Mouse (Mus musculus): ENCODE measurements around the gene Ccdc65. TPM values are rescaled to one million over a fixed set of nuclear protein-coding genes. Genes with fewer than 3 reads are reported as not detected.

Gene Ccdc65
- polyA plus RNA-seq, 1 experiment from 2014 or later: 0.33 TPM

DNA sequence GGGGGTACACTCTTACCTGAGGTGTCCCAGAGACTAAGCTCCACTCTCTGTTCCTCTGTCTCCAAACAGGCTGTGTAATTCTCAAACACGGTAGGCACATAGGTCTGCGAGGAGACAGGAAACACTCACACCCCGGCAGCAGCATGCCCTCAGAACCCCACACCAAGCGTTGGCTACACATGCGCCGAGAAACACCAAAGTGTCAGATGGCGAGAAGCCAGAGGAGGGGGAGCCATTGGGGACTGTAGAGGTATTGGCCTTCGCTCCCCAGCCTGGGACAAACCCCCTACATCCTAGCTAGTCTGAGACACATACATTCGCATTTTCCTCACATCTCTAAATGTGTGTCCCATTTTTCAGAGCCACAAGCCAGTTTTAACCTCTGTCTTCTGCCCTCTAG is 31.5 kb upstream of the Ccdc65 start:
- peak overlapping the region; percentile 68 for H3K9ac ChIP-seq
- 1% methylated on average over 9 of the region's 9 CpGs for WGBS
- no peaks in the 10 kb centered on the region for H3K36me3 ChIP-seq
- no peaks in the 10 kb centered on the region for H3K9me3 ChIP-seq (replicated peaks)
- H3K27ac ChIP-seq (ENCODE audit: poor library complexity, severe bottlenecking): no peak overlapping the region
- H3K27me3 ChIP-seq (replicated peaks): peaks cover 42% of the 10 kb centered on the region
- H3K4me1 ChIP-seq (replicated peaks): peaks cover 42% of the 10 kb centered on the region
- no peak for ATAC-seq (ENCODE audit: insufficient number of reproducible peaks, low FRiP score)
- H3K4me2 ChIP-seq: peak overlapping the region; percentile 98
- peak overlapping the region; percentile 51 for H3K4me3 ChIP-seq

DNA sequence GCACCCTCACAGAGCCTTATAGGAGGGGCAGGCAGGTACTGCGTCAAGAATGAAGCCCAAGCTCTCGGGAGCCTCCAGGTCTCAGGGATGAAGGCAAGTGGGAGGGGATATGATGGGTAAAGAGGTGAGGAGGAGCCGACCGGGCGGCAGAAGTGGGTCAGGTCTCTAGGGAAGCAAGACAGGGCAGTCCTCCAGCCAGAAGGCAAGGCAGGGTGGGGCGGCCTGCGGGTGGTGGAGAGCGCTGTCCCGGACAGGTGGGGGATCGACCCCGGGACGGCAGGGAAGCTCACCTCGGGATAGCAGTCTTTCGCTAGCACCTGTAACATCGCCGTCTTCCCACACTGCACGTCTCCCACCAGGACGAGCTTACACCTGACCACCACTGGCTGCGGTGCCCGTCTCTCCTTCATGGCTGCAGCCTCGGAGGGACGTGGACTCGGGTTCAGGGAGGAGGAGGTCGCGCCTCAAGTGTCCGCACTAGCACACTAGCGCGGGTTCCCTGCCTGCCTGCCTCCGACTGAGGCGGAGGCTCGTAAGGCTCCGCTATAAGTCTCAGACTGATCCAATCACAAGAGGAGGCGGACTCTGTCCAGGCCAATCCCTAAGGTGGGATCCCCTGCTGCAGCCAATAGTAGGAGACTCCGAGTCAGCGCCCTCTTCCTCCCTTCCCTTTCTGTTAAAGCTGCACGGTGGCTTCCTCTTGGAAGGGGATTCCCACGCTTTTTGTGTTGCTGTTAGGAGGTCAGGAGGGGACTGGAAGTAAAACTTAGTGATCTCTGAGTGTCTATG is 30.9 kb upstream of the Ccdc65 start, which contains the start of gene Rnd1:
TSS of gene Rnd1 (minus strand) at position 522 of the 789 bp plus-strand sequence.
- H3K9me3 ChIP-seq (replicated peaks): no peaks in the 10 kb centered on the region
- H3K9ac ChIP-seq: peak within 1 kb of the TSS; percentile 68
- H3K4me2 ChIP-seq: peak within 1 kb of the TSS; percentile 98
- peaks cover 42% of the 10 kb centered on the region for H3K27me3 ChIP-seq (replicated peaks)
- no peak within 1 kb of the TSS for H3K27ac ChIP-seq (ENCODE audit: poor library complexity, severe bottlenecking)
- no peaks in the 10 kb centered on the region for H3K36me3 ChIP-seq
- ATAC-seq (ENCODE audit: insufficient number of reproducible peaks, low FRiP score): peak; percentile 87
- under 1% methylated on average over 37 of the region's 37 CpGs for WGBS
- peaks cover 42% of the 10 kb centered on the region for H3K4me1 ChIP-seq (replicated peaks)
- peak within 1 kb of the TSS; percentile 51 for H3K4me3 ChIP-seq

- no peaks in the 10 kb centered on the region for H3K9me3 ChIP-seq (replicated peaks)
- H3K27ac ChIP-seq (ENCODE audit: poor library complexity, severe bottlenecking): no peak overlapping the region
- H3K4me3 ChIP-seq: no peak overlapping the region
- no peak for ATAC-seq (ENCODE audit: insufficient number of reproducible peaks, low FRiP score)
- WGBS: 48% methylated on average over 7 of the region's 7 CpGs
- no peak overlapping the region for H3K9ac ChIP-seq
- no peak overlapping the region for H3K4me2 ChIP-seq
- peaks cover 42% of the 10 kb centered on the region for H3K27me3 ChIP-seq (replicated peaks)
- no peaks in the 10 kb centered on the region for H3K36me3 ChIP-seq
- peaks cover 35% of the 10 kb centered on the region for H3K4me1 ChIP-seq (replicated peaks)
Measured at GRCm38 (mm10) chr15:98677977-98678376, 30.0 kb upstream of the Ccdc65 start.

DNA sequence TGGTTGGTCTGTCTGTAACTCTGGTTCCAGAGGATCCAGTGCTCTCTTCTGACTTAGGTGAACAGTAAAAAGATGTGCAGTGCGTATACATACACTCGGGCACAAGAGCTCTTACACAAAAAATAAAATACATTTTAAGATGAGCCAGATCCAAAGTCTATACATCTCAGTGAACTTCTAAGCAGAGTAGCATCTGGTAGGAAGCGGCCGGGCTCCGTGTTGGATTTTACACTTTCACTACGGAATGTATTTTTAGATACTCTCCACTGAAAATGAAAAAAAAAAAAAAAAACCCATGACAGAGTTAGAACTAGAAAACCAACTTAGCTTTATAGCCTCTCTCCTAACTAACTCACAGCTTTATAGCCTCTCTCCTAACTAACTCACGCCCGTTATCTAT is 27.3 kb upstream of the Ccdc65 start:
- no peaks in the 10 kb centered on the region for H3K36me3 ChIP-seq
- H3K4me3 ChIP-seq: no peak overlapping the region
- peaks cover 25% of the 10 kb centered on the region for H3K27me3 ChIP-seq (replicated peaks)
- H3K9ac ChIP-seq: no peak overlapping the region
- WGBS: 76% methylated on average over 8 of the region's 8 CpGs
- H3K4me2 ChIP-seq: no peak overlapping the region
- no peaks in the 10 kb centered on the region for H3K9me3 ChIP-seq (replicated peaks)
- H3K4me1 ChIP-seq (replicated peaks): peaks cover 24% of the 10 kb centered on the region
- ATAC-seq (ENCODE audit: insufficient number of reproducible peaks, low FRiP score): no peak
- no peak overlapping the region for H3K27ac ChIP-seq (ENCODE audit: poor library complexity, severe bottlenecking)

DNA sequence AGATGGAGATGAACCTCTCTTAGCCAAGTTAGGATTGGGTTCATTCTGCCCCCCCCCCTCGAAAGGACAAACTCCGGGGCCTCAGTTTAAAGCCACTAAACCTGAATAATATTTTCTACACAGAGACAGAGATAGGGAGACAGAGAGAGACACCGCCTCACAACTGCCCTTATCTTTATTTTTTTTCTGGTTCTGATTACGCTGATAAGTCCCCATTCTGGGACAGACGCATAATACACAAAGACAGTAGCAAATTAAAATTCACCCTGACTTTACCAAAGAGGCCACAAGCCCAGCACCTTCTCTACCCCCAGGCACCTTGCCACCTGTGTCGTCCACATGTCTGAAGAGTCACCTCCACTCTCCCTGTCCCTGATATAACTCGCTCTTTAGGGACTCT is 26.4 kb upstream of the Ccdc65 start:
- no peak for ATAC-seq (ENCODE audit: insufficient number of reproducible peaks, low FRiP score)

GRCm38 (mm10) chr15:98683177-98683576 is 24.8 kb upstream of the Ccdc65 start:
- Histone ChIP-seq H3K36me3 (no peaks in the 10 kb centered on the region), H3K4me3 (no peak overlapping the region), H3K9ac (no peak overlapping the region), H3K27me3 (replicated peaks) (peaks cover 12% of the 10 kb centered on the region; the same call in 1 of the 2 replicates), H3K4me1 (replicated peaks) (peaks cover 5% of the 10 kb centered on the region), H3K9me3 (replicated peaks) (no peaks in the 10 kb centered on the region), H3K4me2 (peak overlapping the region; percentile 10; the same call in 1 of the 2 replicates), H3K27ac (ENCODE audit: poor library complexity, severe bottlenecking) (no peak overlapping the region)
- ATAC-seq (ENCODE audit: insufficient number of reproducible peaks, low FRiP score): no peak
- 53% methylated on average over 10 of the region's 10 CpGs for WGBS

More for the DNA sequence above, 26.4 kb upstream of the Ccdc65 start:
- Histone ChIP-seq H3K9me3 (replicated peaks) (no peaks in the 10 kb centered on the region), H3K27me3 (replicated peaks) (peaks cover 15% of the 10 kb centered on the region), H3K27ac (ENCODE audit: poor library complexity, severe bottlenecking) (no peak overlapping the region), H3K4me1 (replicated peaks) (peaks cover 15% of the 10 kb centered on the region), H3K9ac (no peak overlapping the region), H3K4me3 (no peak overlapping the region), H3K36me3 (no peaks in the 10 kb centered on the region), H3K4me2 (no peak overlapping the region)
- WGBS: 73% methylated on average over 7 of the region's 7 CpGs

- no peaks in the 10 kb centered on the region for H3K9me3 ChIP-seq (replicated peaks)
- no peaks in the 10 kb centered on the region for H3K36me3 ChIP-seq
- 70% methylated on average over 1 of the region's 1 CpGs for WGBS
- peaks cover 9% of the 10 kb centered on the region for H3K4me1 ChIP-seq (replicated peaks)
- no peak overlapping the region for H3K4me3 ChIP-seq
- H3K9ac ChIP-seq: no peak overlapping the region
- no peak for ATAC-seq (ENCODE audit: insufficient number of reproducible peaks, low FRiP score)
- H3K27me3 ChIP-seq (replicated peaks): peaks cover 9% of the 10 kb centered on the region; the same call in 1 of the 2 replicates
- H3K27ac ChIP-seq (ENCODE audit: poor library complexity, severe bottlenecking): no peak overlapping the region
- no peak overlapping the region for H3K4me2 ChIP-seq
Measured at GRCm38 (mm10) chr15:98683746-98684145, 24.3 kb upstream of the Ccdc65 start.

- Histone ChIP-seq H3K4me3 (no peak overlapping the region), H3K4me1 (replicated peaks) (peaks cover 18% of the 10 kb centered on the region), H3K36me3 (no peaks in the 10 kb centered on the region), H3K4me2 (no peak overlapping the region), H3K27ac (ENCODE audit: poor library complexity, severe bottlenecking) (no peak overlapping the region), H3K9ac (no peak overlapping the region), H3K9me3 (replicated peaks) (no peaks in the 10 kb centered on the region), H3K27me3 (replicated peaks) (no peaks in the 10 kb centered on the region)
- ATAC-seq (ENCODE audit: insufficient number of reproducible peaks, low FRiP score): no peak
- WGBS: 68% methylated on average over 3 of the region's 3 CpGs
Measured at GRCm38 (mm10) chr15:98685926-98686325, 22.1 kb upstream of the Ccdc65 start.

- H3K27ac ChIP-seq (ENCODE audit: poor library complexity, severe bottlenecking): no peak overlapping the region
- H3K4me3 ChIP-seq: no peak overlapping the region
- H3K9ac ChIP-seq: no peak overlapping the region
- no peaks in the 10 kb centered on the region for H3K9me3 ChIP-seq (replicated peaks)
- no peaks in the 10 kb centered on the region for H3K27me3 ChIP-seq (replicated peaks)
- 79% methylated on average over 2 of the region's 2 CpGs for whole genome bisulfite sequencing
- H3K4me2 ChIP-seq: no peak overlapping the region
- H3K4me1 ChIP-seq (replicated peaks): peaks cover 32% of the 10 kb centered on the region
- H3K36me3 ChIP-seq: no peaks in the 10 kb centered on the region
- no peak for ATAC-seq (ENCODE audit: insufficient number of reproducible peaks, low FRiP score)
Measured at GRCm38 (mm10) chr15:98689682-98690081, 18.3 kb upstream of the Ccdc65 start.

GRCm38 (mm10) chr15:98691486-98692147 is 16.4 kb upstream of the Ccdc65 start:
- H3K9ac ChIP-seq: no peak overlapping the region
- H3K27ac ChIP-seq (ENCODE audit: poor library complexity, severe bottlenecking): peak overlapping the region; percentile 81
- no peaks in the 10 kb centered on the region for H3K9me3 ChIP-seq (replicated peaks)
- no peak for ATAC-seq (ENCODE audit: insufficient number of reproducible peaks, low FRiP score)
- no peak overlapping the region for H3K4me3 ChIP-seq
- no peaks in the 10 kb centered on the region for H3K27me3 ChIP-seq (replicated peaks)
- 45% methylated on average over 7 of the region's 7 CpGs for WGBS
- H3K4me2 ChIP-seq: peak overlapping the region; percentile 18; the same call in 1 of the 2 replicates
- H3K36me3 ChIP-seq: no peaks in the 10 kb centered on the region
- H3K4me1 ChIP-seq (replicated peaks): peaks cover 32% of the 10 kb centered on the region

- H3K36me3 ChIP-seq: no peaks in the 10 kb centered on the region
- ATAC-seq (ENCODE audit: insufficient number of reproducible peaks, low FRiP score): peak; percentile 84
- H3K4me2 ChIP-seq: peak overlapping the region; percentile 18
- no peak overlapping the region for H3K4me3 ChIP-seq
- WGBS: 10% methylated on average over 11 of the region's 11 CpGs
- H3K27ac ChIP-seq (ENCODE audit: poor library complexity, severe bottlenecking): peak overlapping the region; percentile 81
- no peaks in the 10 kb centered on the region for H3K27me3 ChIP-seq (replicated peaks)
- no peaks in the 10 kb centered on the region for H3K9me3 ChIP-seq (replicated peaks)
- H3K9ac ChIP-seq: no peak overlapping the region
- peaks cover 32% of the 10 kb centered on the region for H3K4me1 ChIP-seq (replicated peaks)
Measured at GRCm38 (mm10) chr15:98692171-98692715, 15.8 kb upstream of the Ccdc65 start.

All from heart, embryonic 12.5 days (tissue).